In genomic region chr1:183175236-183175635, GRCm38 (mm10) we compare ENCODE assay signal across 27 mouse cellular contexts. TPM values are rescaled to one million over a fixed set of nuclear protein-coding genes. Genes with fewer than 3 reads are reported as not detected.
DNase-seq lines count a peak whose midpoint lies in the region; ATAC-seq lines count a peak whose summit lies in the region.
"Had no signal": no experiment of that assay in that cellular context is flagged by ENCODE, and none has a peak within 500 bp of the region (broad histone marks: within the 10 kb centered on the region; RNA-seq: fewer than 3 reads in every experiment).

No protein-coding gene starts in this region.

- peaks cover 1% of the 10 kb centered on the region; the same call in 1 of the 2 replicates for H3K4me1 ChIP-seq in kidney, embryonic 15.5 days
- H3K4me1 ChIP-seq in limb, embryonic 10.5 days = peaks cover 22% of the 10 kb centered on the region
- H3K4me1 ChIP-seq: embryonic facial prominence, embryonic 15.5 days; hindbrain, embryonic 10.5 days; hindbrain, embryonic 13.5 days had no signal

- ATAC-seq in kidney, embryonic 15.5 days (replicated peaks; ENCODE audit: low FRiP score) = 0 out of 2 replicates have a peak, but pooled peaks have one; percentile 18
- ATAC-seq: forebrain, embryonic 14.5 days; forebrain, postnatal 0 days; hindbrain, embryonic 16.5 days; Patski had no signal

- no peak overlapping the region for H3K9ac ChIP-seq in kidney, embryonic 15.5 days
- H3K9ac ChIP-seq: embryonic facial prominence, embryonic 12.5 days; embryonic facial prominence, embryonic 15.5 days; forebrain, postnatal 0 days; hindbrain, embryonic 13.5 days had no signal

- H3K9me3 ChIP-seq in kidney, embryonic 15.5 days (replicated peaks) = no peaks in the 10 kb centered on the region
- no peaks in the 10 kb centered on the region for H3K9me3 ChIP-seq in limb, embryonic 10.5 days (replicated peaks)
- H3K9me3 ChIP-seq: embryonic facial prominence, embryonic 12.5 days; embryonic facial prominence, embryonic 15.5 days; G1E; hindbrain, embryonic 10.5 days; hindbrain, embryonic 13.5 days had no signal

- H3K36me3 ChIP-seq in kidney, embryonic 15.5 days = no peaks in the 10 kb centered on the region
- H3K36me3 ChIP-seq in limb, embryonic 10.5 days = peaks cover 7% of the 10 kb centered on the region; the same call in 1 of the 2 replicates
- H3K36me3 ChIP-seq: embryonic facial prominence, embryonic 12.5 days; embryonic facial prominence, embryonic 15.5 days; hindbrain, embryonic 13.5 days had no signal

- no peak overlapping the region for H3K4me3 ChIP-seq in kidney, embryonic 15.5 days (replicated peaks)
- H3K4me3 ChIP-seq in limb, embryonic 10.5 days = no peak overlapping the region
- H3K4me3 ChIP-seq: embryonic facial prominence, embryonic 12.5 days; embryonic facial prominence, embryonic 15.5 days; gastrocnemius, adult 2 months; hindbrain, embryonic 10.5 days; hindbrain, embryonic 13.5 days had no signal

- H3K27me3 ChIP-seq in kidney, embryonic 15.5 days = no peaks in the 10 kb centered on the region
- H3K27me3 ChIP-seq in limb, embryonic 10.5 days (ENCODE audit: low read depth, poor library complexity, severe bottlenecking) = no peaks in the 10 kb centered on the region
- H3K27me3 ChIP-seq: CH12.LX; embryonic facial prominence, embryonic 12.5 days; embryonic facial prominence, embryonic 15.5 days; hindbrain, embryonic 13.5 days; Patski had no signal

- no peak overlapping the region for H3K4me2 ChIP-seq in kidney, embryonic 15.5 days
- H3K4me2 ChIP-seq: embryonic facial prominence, embryonic 12.5 days; embryonic facial prominence, embryonic 15.5 days; heart, embryonic 11.5 days; hindbrain, embryonic 13.5 days had no signal

- no peak overlapping the region for H3K27ac ChIP-seq in kidney, embryonic 15.5 days
- H3K27ac ChIP-seq in limb, embryonic 10.5 days = no peak overlapping the region
- H3K27ac ChIP-seq: embryonic facial prominence, embryonic 12.5 days; embryonic facial prominence, embryonic 15.5 days; gastrocnemius, adult 2 months; hindbrain, embryonic 10.5 days; hindbrain, embryonic 13.5 days had no signal

- WGBS in kidney, embryonic 15.5 days = 83% methylated on average over 8 of the region's 8 CpGs
- WGBS in limb, embryonic 10.5 days = 92% methylated on average over 8 of the region's 8 CpGs

- no peak for DNase-seq in kidney, postnatal 4 days
- peak; percentile 3 for DNase-seq in c-Kit-positive CD71-negative TER-119-negative erythroid progenitor cells, embryonic 14.5 days (ENCODE audit: low read depth)
- DNase-seq in limb, embryonic 10.5 days (ENCODE audit: low spot score) = peak; percentile 17
- DNase-seq in layer of hippocampus, postnatal 25 days (ENCODE audit: extremely low spot score in 1 of 2, low spot score in 1 of 2) = no peak
- no peak for DNase-seq in urinary bladder, adult 2 months (ENCODE audit: low spot score)
- DNase-seq: adrenal gland, postnatal 10 days; adrenal gland, postnatal 36 days; B cell, adult 2 months; cerebellum, adult 11 months; cerebellum, adult 2 months; cerebellum, adult 9-11 months; cerebellum, postnatal 25 days; forebrain, postnatal 0 days; gastrocnemius, adult 2 months; gastrocnemius, postnatal 14 days; heart, postnatal 36 days had no signal

RNA-seq across cellular contexts. Expression of gene Disp1, which starts 46.1 kb away (rescaled TPM):
- polyA plus RNA-seq in kidney, embryonic 15.5 days (2015; fragmentation: Nextera tagmentation; extraction: Ambion mirVana) = 14.0 and 15.3 TPM in 2 replicates
- 21.8 and 23.1 TPM in 2 replicates for polyA plus RNA-seq in limb, embryonic 10.5 days (2016; fragmentation: Nextera tagmentation; extraction: Ambion mirVana)
- total RNA-seq in layer of hippocampus, postnatal 25 days (2021) = 1 to 10 TPM; 3.7 to 5.0 TPM
- 5.2 and 7.8 TPM in 2 replicates for polyA plus RNA-seq in urinary bladder, adult 2 months (2012; rRNA removed)

Comparison
In these comparisons a context has a peak if more than half of its experiments do, and no peak if none do; other contexts are left out.
1. DNase-seq: peak in c-Kit-positive CD71-negative TER-119-negative erythroid progenitor cells, embryonic 14.5 days (single experiment) and limb, embryonic 10.5 days (single experiment); none in kidney, postnatal 4 days (0 of 2), layer of hippocampus, postnatal 25 days (0 of 2) and urinary bladder, adult 2 months (single experiment).